Mouse (Mus musculus): ENCODE data around the gene Dcaf4. TPM values are rescaled to one million over a fixed set of nuclear protein-coding genes. Genes with fewer than 3 reads are reported as not detected.

Dcaf4 gene
- total RNA-seq, 2 experiments from 2014 or later, result 25.5 to 28.4 TPM

Other genes starting within 250 kb of the Dcaf4 start
- 10 to 100 TPM; 15.6 to 19.3 TPM for gene Dpf3, start 32.8 kb upstream of the Dcaf4 start, total RNA-seq (2021)
- gene Zfyve1, start 76.8 kb downstream of the Dcaf4 start, total RNA-seq (2021), result 10 to 100 TPM; 23.5 to 25.6 TPM
- gene Rbm25, start 110.8 kb downstream of the Dcaf4 start, total RNA-seq (2021), result 100 to 1,000 TPM in 1 of 2 experiments, 10 to 100 TPM in 1; 84.5 to 100 TPM
- gene Psen1, start 167.7 kb downstream of the Dcaf4 start, total RNA-seq (2021), result 10 to 100 TPM; 39.0 to 39.3 TPM
- gene Papln, start 243.2 kb downstream of the Dcaf4 start, total RNA-seq (2021), result 1 to 10 TPM; 4.0 to 4.1 TPM

All from gastrocnemius, postnatal 4 days (tissue).